In genomic region chr1:132844088-132844804, GRCm38 (mm10) we compare ENCODE assay signal across 7 mouse cellular contexts. TPM values are rescaled to one million over a fixed set of nuclear protein-coding genes. Genes with fewer than 3 reads are reported as not detected.
DNase-seq lines count a peak whose midpoint lies in the region; ATAC-seq lines count a peak whose summit lies in the region.

No protein-coding gene starts in this region.

- H3K27ac ChIP-seq in midbrain, embryonic 14.5 days (replicated peaks; ENCODE audit: low read depth, low read length) = no peak overlapping the region
- no peak overlapping the region for H3K27ac ChIP-seq in midbrain, embryonic 15.5 days
- no peak overlapping the region for H3K27ac ChIP-seq in lung, embryonic 15.5 days

- DNase-seq in midbrain, embryonic 14.5 days = peak; percentile 53
- DNase-seq in cerebellum, adult 8-10 months = peak; percentile 9
- DNase-seq in heart, adult 8-10 months (ENCODE audit: low spot score) = peak; percentile 43
- no peak for DNase-seq in thymus, postnatal 14 days
- no peak for DNase-seq in spleen, adult 18-20 months

- ATAC-seq in midbrain, embryonic 14.5 days (ENCODE audit: low FRiP score, low TSS enrichment) = no peak
- no peak for ATAC-seq in midbrain, embryonic 15.5 days (replicated peaks)
- ATAC-seq in lung, embryonic 15.5 days (ENCODE audit: borderline replicate concordance, extremely low read depth, low FRiP score, low TSS enrichment) = peak; percentile 81

- no peaks in the 10 kb centered on the region for H3K36me3 ChIP-seq in midbrain, embryonic 14.5 days (ENCODE audit: control insufficient read depth, insufficient read depth, low read length)
- H3K36me3 ChIP-seq in midbrain, embryonic 15.5 days (replicated peaks) = no peaks in the 10 kb centered on the region
- no peaks in the 10 kb centered on the region for H3K36me3 ChIP-seq in lung, embryonic 15.5 days

- H3K9me3 ChIP-seq in midbrain, embryonic 14.5 days (ENCODE audit: control insufficient read depth, low read length) = peaks cover 18% of the 10 kb centered on the region; the same call in 1 of the 2 replicates
- H3K9me3 ChIP-seq in midbrain, embryonic 15.5 days = no peaks in the 10 kb centered on the region
- H3K9me3 ChIP-seq in lung, embryonic 15.5 days = no peaks in the 10 kb centered on the region

- H3K4me1 ChIP-seq in midbrain, embryonic 14.5 days (ENCODE audit: control insufficient read depth, insufficient read depth, low read length) = no peaks in the 10 kb centered on the region
- H3K4me1 ChIP-seq in midbrain, embryonic 15.5 days = no peaks in the 10 kb centered on the region
- H3K4me1 ChIP-seq in lung, embryonic 15.5 days = peaks cover 17% of the 10 kb centered on the region

- H3K4me3 ChIP-seq in midbrain, embryonic 14.5 days (replicated peaks; ENCODE audit: low read depth, low read length) = no peak overlapping the region
- H3K4me3 ChIP-seq in midbrain, embryonic 15.5 days = no peak overlapping the region
- no peak overlapping the region for H3K4me3 ChIP-seq in lung, embryonic 15.5 days

- no peak overlapping the region for H3K9ac ChIP-seq in midbrain, embryonic 14.5 days (replicated peaks; ENCODE audit: low read length)
- no peak overlapping the region for H3K9ac ChIP-seq in midbrain, embryonic 15.5 days
- no peak overlapping the region for H3K9ac ChIP-seq in lung, embryonic 15.5 days

- 90% methylated on average over 20 of the region's 20 CpGs for WGBS in midbrain, embryonic 14.5 days
- whole genome bisulfite sequencing in midbrain, embryonic 15.5 days = 87% methylated on average over 20 of the region's 20 CpGs
- WGBS in lung, embryonic 15.5 days = 60% methylated on average over 20 of the region's 20 CpGs

- H3K27me3 ChIP-seq in midbrain, embryonic 14.5 days (ENCODE audit: control insufficient read depth, insufficient read depth, low read length) = no peaks in the 10 kb centered on the region
- H3K27me3 ChIP-seq in midbrain, embryonic 15.5 days (replicated peaks) = no peaks in the 10 kb centered on the region
- H3K27me3 ChIP-seq in lung, embryonic 15.5 days = no peaks in the 10 kb centered on the region

- no peak overlapping the region for H3K4me2 ChIP-seq in midbrain, embryonic 14.5 days (ENCODE audit: low read length)
- no peak overlapping the region for H3K4me2 ChIP-seq in midbrain, embryonic 15.5 days
- H3K4me2 ChIP-seq in lung, embryonic 15.5 days = no peak overlapping the region

RNA-seq across cellular contexts. Expression of gene Lrrn2, which starts 35.8 kb away (rescaled TPM):
- polyA plus RNA-seq in midbrain, embryonic 14.5 days (2014; fragmentation: Nextera tagmentation; extraction: Ambion mirVana) = 36.5 and 37.0 TPM in 2 replicates
- 56.8 and 60.2 TPM in 2 replicates for polyA plus RNA-seq in midbrain, embryonic 15.5 days (2015; fragmentation: Nextera tagmentation; extraction: Ambion mirVana)
- 1 to 10 TPM; 3.8 to 6.3 (median 4.7) TPM for total RNA-seq in heart, adult 8-10 months (2022)
- 3.3 and 4.5 TPM in 2 replicates for polyA plus RNA-seq in lung, embryonic 15.5 days (2015; fragmentation: Nextera tagmentation; extraction: Ambion mirVana)

Comparison
In these comparisons a context has a peak if more than half of its experiments do, and no peak if none do; other contexts are left out.
1. DNase-seq: peak in midbrain, embryonic 14.5 days (single experiment), cerebellum, adult 8-10 months (single experiment) and heart, adult 8-10 months (single experiment); none in thymus, postnatal 14 days (single experiment) and spleen, adult 18-20 months (0 of 2).